Mouse (Mus musculus) kidney, postnatal 36 days (tissue): ENCODE data around the gene Ntan1.
"Not testable (repeated sequence)": the region's sequence is repeated elsewhere in the genome, so short reads cannot be mapped to it uniquely, and the experiment has no call there.

ENCODE experiments used
- DNase-seq, 2 experiments: peaks; one replicate each; pipeline ENCODE4 v3.0.0; 2021 to 2022; ENCODE audit warnings: mixed read lengths in 2 of 2

The Ntan1 gene

GRCm38 (mm10) chr16:13834382-13834781 is 15.7 kb downstream of the Ntan1 start:
- DNase-seq, result no peak

DNA sequence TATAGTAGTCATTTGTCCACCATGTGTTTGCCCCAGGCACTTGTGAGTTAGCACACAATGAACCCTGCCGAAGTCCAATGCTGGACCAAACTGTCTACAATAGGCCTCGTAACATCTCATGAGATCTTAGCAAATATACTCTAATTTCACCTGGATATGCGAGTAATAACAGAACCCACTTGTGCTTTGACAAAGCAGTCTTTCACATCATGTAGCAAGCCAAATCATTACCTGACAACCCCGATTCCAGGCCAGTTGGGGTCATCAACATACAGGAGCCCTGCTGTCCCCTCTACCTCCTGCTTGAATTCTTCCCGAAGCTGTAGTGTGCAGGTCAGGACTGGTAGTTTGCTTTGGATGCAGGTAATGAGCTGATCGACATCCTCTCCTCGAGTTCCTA is 21.4 kb downstream of the Ntan1 start:
- DNase-seq, result no peak

DNA sequence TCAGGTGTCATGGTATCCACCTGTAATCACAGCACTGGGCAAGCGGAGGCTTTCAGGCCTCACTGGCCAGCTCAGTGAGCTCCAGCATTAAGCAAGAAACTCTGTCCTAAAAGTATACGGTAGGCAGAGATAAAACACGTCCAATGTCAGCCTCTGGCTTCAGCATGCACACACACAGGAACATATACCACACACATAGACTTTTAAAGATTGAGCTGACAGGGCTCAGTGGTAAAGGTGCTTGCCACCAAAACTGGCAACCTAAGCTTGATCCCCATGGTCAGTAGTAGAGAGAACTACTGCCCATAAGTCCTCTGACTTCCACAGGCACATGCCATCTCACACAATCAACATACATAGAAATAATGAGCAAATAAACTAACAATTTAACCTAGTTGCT is 22.3 kb downstream of the Ntan1 start:
- DNase-seq, result no peak

- no peak for DNase-seq
These were observed 26.4 kb downstream of the Ntan1 start for GRCm38 (mm10) chr16:13845031-13845430.

GRCm38 (mm10) chr16:13846675-13847074 is 28.0 kb downstream of the Ntan1 start:
- DNase-seq, result no peak

DNA sequence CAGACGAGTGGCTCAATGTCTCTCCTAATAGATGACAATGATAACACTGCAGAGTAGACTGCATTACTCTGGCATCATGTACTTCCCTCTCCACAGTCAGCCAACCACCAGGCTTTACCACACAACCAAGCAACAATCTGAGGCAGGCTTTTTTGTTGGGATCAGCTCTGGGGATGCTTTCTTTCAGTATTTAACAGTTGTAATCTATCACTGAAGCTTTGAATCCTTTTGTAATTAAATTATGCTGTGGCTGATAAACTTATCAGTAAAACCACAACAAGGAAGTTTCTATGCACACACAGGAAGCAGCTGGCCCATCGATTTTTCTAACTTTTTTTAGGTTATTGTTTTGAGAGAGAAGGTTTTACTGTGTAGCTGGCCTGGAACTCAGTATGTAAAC is 29.7 kb downstream of the Ntan1 start:
- no peak for DNase-seq

DNA sequence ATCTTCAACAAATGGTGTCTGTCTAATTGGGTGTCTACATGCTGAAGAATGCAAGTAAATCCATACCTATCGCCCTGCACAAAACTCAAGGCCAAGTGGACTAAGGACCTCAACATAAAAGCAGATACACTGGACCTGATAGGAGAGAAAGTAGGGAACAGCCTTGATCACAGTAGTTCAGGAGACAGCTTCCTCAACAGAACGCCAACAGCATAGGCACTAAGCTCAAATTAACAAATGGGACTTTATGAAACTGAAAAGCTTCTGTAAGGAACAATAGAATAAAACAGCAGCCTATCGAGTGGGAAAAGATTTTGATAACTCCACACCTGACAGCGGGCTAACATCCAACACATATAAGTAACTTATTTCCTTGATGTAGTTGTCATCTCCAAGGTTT is 32.8 kb downstream of the Ntan1 start:
- no peak for DNase-seq

GRCm38 (mm10) chr16:13853886-13854285 is 35.2 kb downstream of the Ntan1 start:
- no peak for DNase-seq

DNA sequence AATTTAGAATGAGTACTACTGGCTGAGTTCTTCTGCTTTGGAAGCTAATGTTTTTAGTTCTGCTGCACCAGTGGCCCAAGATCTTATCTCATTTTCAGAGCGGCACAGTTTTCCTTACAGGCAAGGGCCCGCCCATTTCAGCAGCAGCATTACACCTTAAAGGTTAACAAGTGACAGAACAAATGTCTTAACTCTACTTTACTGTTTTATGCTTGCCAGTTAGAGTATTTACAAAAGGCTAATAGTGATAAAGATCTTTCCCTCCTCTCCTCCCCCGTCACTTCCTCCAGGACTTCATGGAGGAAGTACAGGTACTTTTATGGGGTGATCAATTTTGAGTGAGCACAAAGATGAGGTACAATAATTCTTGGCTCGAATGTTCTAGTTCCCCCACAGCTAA is 47.4 kb downstream of the Ntan1 start:
- DNase-seq, result peak in 1 of 2 experiments; percentile 4

- no peak for DNase-seq
These were observed 48.0 kb downstream of the Ntan1 start for GRCm38 (mm10) chr16:13866616-13867015.

DNA sequence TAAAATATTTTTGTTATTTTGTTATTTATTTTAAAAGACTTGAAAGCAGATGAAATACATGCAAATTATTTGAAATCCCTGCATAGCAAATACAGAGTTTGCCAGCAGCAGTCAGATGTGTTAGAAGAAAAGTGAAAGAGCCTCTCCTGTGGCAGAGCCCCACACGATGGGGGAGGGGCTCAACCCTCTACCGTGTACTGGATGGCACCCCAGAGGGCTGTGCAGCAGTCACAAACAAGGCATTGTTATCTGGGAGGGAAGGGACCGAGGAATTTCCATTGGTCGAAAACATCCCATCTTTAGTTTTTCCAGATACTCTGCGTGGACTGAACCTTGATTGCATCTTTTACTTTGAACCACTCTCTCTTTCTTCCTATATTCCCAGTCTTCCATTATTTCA is 48.8 kb downstream of the Ntan1 start:
- not testable (repeated sequence) for DNase-seq

GRCm38 (mm10) chr16:13867910-13868514 is 49.4 kb downstream of the Ntan1 start:
- no peak for DNase-seq

DNA sequence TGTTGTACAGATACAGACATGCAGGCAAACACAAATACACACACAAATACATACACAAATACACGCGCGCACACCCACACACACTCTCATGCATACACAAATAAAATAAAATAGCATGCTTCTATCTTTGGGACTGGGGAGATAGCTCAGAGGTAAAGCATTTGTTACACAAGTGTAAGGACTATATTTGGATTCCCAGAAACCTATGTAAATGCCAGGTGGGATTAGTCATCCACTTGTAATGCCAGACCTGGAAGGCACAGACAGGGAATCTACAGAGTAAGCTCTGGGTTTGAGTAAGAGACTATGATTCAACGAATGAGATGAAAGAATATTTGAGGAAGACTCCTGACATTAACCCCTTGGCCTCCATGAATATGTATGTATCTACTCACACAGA is 56.8 kb downstream of the Ntan1 start:
- no peak for DNase-seq

DNA sequence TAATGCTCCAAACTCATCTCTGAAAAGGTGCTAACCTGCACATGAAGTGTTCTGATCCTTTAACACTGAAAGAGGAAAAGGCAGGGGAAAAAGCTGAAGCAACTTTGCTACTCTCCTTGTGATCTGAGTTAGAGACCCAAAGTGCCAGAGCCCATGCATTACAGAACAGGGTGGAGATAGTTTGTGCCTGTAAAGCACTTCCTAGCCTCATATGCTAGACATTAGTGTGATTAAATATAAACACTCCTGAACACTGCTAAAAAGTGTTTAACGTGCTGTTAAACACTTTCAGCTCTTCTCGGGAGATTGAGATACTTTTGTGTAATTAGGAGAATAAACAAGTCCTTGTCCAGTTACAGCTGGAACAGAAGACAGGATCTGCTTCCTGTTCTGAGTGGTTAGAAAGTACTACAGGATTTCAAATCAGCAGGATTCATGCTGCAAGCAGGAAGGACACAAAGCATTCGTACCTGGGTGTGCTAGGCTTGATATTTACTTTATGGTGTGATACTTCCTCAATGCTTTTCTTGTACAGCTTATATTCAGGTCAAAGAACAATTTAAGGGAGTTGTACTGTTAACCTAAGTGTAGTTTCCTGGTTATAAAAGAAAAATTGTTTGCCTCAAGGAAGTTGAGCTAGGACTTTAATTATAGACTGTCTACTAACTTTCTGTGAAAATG is 64.6 kb downstream of the Ntan1 start:
- no peak for DNase-seq
